Mouse (Mus musculus): ENCODE data around the gene Olfr1297. TPM values are rescaled to one million over a fixed set of nuclear protein-coding genes. Genes with fewer than 3 reads are reported as not detected.

Gene Olfr1297
- not detected in 2 replicates for polyA plus RNA-seq (2012; rRNA removed)

GRCm38 (mm10) chr2:111626397-111626796 lies at the start of gene Olfr1297:
Gene Olfr1297, minus strand, starts transcription at chr2:111626497.
- no peak for TF ChIP-seq POLR2A (IDR thresholded peaks at IDR 0.05; ENCODE audit: borderline replicate concordance, extremely low read depth, low read depth, low read length)
- TF ChIP-seq CTCF (IDR thresholded peaks at IDR 0.05; ENCODE audit: insufficient read depth, low read length) = no peak
- 63% methylated on average over 1 of the region's 1 CpGs for WGBS
- no peak within 1 kb of the TSS for H3K4me3 ChIP-seq (replicated peaks; ENCODE audit: extremely low read depth, low read depth, low read length)
- no peaks in the 10 kb centered on the region for H3K4me1 ChIP-seq (ENCODE audit: control insufficient read depth, insufficient read depth, low read length)
- no peak for DNase-seq

GRCm38 (mm10) chr2:111661119-111661518 lies 34.8 kb upstream of the Olfr1297 start, which contains the start of gene Olfr1299:
Gene Olfr1299, plus strand, starts transcription at chr2:111661419.
- WGBS = 78% methylated on average over 4 of the region's 4 CpGs
- TF ChIP-seq CTCF (IDR thresholded peaks at IDR 0.05; ENCODE audit: insufficient read depth, low read length) (no peak), POLR2A (IDR thresholded peaks at IDR 0.05; ENCODE audit: borderline replicate concordance, extremely low read depth, low read depth, low read length) (no peak)
- H3K4me3 ChIP-seq (replicated peaks; ENCODE audit: extremely low read depth, low read depth, low read length) = no peak within 1 kb of the TSS
- no peak for DNase-seq
- H3K4me1 ChIP-seq (ENCODE audit: control insufficient read depth, insufficient read depth, low read length) = no peaks in the 10 kb centered on the region

GRCm38 (mm10) chr2:111649101-111649500 lies 22.8 kb upstream of the Olfr1297 start, which contains the start of gene Olfr1298:
Gene Olfr1298, minus strand, starts transcription at chr2:111649201.
- no peaks in the 10 kb centered on the region for H3K4me1 ChIP-seq (ENCODE audit: control insufficient read depth, insufficient read depth, low read length)
- 77% methylated on average over 1 of the region's 1 CpGs for WGBS
- no peak for DNase-seq

GRCm38 (mm10) chr2:111569581-111569980 lies 56.7 kb downstream of the Olfr1297 start, which contains the start of gene Olfr1295:
Gene Olfr1295, minus strand, starts transcription at chr2:111569681.
- Histone ChIP-seq H3K4me3 (replicated peaks; ENCODE audit: extremely low read depth, low read depth, low read length) (no peak within 1 kb of the TSS), H3K4me1 (ENCODE audit: control insufficient read depth, insufficient read depth, low read length) (no peaks in the 10 kb centered on the region)
- no peak for DNase-seq
- TF ChIP-seq CTCF (IDR thresholded peaks at IDR 0.05; ENCODE audit: insufficient read depth, low read length) = no peak
- no peak for TF ChIP-seq POLR2A (IDR thresholded peaks at IDR 0.05; ENCODE audit: borderline replicate concordance, extremely low read depth, low read depth, low read length)

More at GRCm38 (mm10) chr2:111649101-111649500, 22.8 kb upstream of the Olfr1297 start, which contains the start of gene Olfr1298:
- no peak within 1 kb of the TSS for H3K4me3 ChIP-seq (replicated peaks; ENCODE audit: extremely low read depth, low read depth, low read length)
- no peak for TF ChIP-seq POLR2A (IDR thresholded peaks at IDR 0.05; ENCODE audit: borderline replicate concordance, extremely low read depth, low read depth, low read length)
- TF ChIP-seq CTCF (IDR thresholded peaks at IDR 0.05; ENCODE audit: insufficient read depth, low read length) = no peak

Other genes with a start within 250 kb of the Olfr1297 start
- not detected in 2 replicates for gene Olfr1286, start 203.4 kb downstream of the Olfr1297 start, polyA plus RNA-seq (2012; rRNA removed)
- not detected in 2 replicates for gene Olfr1287, start 177.4 kb downstream of the Olfr1297 start, polyA plus RNA-seq (2012; rRNA removed)
- gene Olfr1288, start 152.4 kb downstream of the Olfr1297 start, polyA plus RNA-seq (2012; rRNA removed) = not detected in 2 replicates
- not detected in 2 replicates for gene Olfr1289, start 145.7 kb downstream of the Olfr1297 start, polyA plus RNA-seq (2012; rRNA removed)
- not detected in 2 replicates for gene Olfr1290, start 132.7 kb downstream of the Olfr1297 start, polyA plus RNA-seq (2012; rRNA removed)
- not detected in 2 replicates for gene Olfr1291-ps1, start 129.3 kb downstream of the Olfr1297 start, polyA plus RNA-seq (2012; rRNA removed)
- gene Olfr1293-ps, start 101.3 kb downstream of the Olfr1297 start, polyA plus RNA-seq (2012; rRNA removed) = not detected in 2 replicates
- gene Olfr1294, start 86.2 kb downstream of the Olfr1297 start, polyA plus RNA-seq (2012; rRNA removed) = not detected in 2 replicates
- not detected in 2 replicates for gene Olfr1295, start 56.8 kb downstream of the Olfr1297 start, polyA plus RNA-seq (2012; rRNA removed)
- gene Olfr1298, start 22.7 kb upstream of the Olfr1297 start, polyA plus RNA-seq (2012; rRNA removed) = not detected in 2 replicates
- not detected in 2 replicates for gene Olfr1299, start 34.9 kb upstream of the Olfr1297 start, polyA plus RNA-seq (2012; rRNA removed)
- gene Olfr1301, start 124.5 kb upstream of the Olfr1297 start, polyA plus RNA-seq (2012; rRNA removed) = not detected in 2 replicates
- gene Olfr1302, start 150.9 kb upstream of the Olfr1297 start, polyA plus RNA-seq (2012; rRNA removed) = not detected in 2 replicates
- gene Olfr1303, start 193.8 kb upstream of the Olfr1297 start, polyA plus RNA-seq (2012; rRNA removed) = not detected in 2 replicates